ENCODE assay signal across 8 mouse cellular contexts in the genomic region with DNA sequence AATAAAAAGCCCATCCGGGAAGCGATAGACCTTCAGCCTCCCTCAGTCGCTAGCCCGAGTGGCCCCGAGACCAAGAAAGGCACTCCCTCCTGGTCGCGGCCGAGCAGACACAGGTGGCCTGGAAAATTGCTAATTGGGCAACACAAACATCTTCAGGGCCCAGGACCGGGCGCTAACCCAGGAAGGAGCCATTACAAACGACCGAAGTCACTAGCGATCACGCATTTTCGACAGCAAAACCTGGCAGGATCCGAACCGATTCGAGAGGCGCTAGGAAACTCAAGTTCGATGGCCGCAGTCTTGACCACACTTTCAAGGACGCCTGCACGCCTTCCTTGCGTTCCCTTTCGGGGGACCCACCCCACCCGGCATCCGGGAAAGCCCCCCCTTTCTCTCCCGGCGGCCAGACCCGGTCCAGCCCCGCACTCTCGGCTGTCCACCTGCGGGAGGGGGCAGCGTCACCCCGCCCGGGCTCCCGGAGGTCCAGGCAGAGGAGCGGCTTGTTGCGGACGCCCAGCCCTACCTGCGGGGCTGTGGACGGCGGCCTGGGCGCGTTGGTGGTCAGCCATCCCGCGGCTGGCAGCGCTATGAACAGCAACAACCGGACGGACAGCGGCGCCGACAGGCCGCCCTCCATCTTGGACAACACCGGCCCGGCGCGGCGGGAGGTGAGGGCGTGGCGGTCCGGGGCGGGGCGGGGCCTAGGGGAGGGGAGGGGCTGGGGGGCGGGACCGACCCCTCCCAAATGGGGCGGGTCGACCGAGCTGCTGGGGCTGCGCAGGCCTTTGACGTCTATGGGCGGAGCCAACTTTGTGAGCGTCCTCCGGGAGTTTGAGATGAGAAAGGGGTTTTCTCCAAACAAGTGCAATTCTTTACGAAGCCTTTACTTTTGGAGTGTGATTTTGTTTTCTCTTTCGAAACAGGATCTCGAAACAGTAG. TPM values are rescaled to one million over a fixed set of nuclear protein-coding genes. Genes with fewer than 3 reads are reported as not detected.
DNase-seq lines count a peak whose midpoint lies in the region; ATAC-seq and TF ChIP-seq lines count a peak whose summit lies in the region.

No protein-coding gene starts in this region.

- under 1% methylated on average over 65 of the region's 77 CpGs for WGBS in forebrain, postnatal 0 days
- under 1% methylated on average over 68 of the region's 77 CpGs for WGBS in lung, adult 2 months
- under 1% methylated on average over 60 of the region's 77 CpGs for WGBS in neural tube, embryonic 15.5 days

- no peak for TF ChIP-seq CTCF in MEL (IDR thresholded peaks at IDR 0.05 in 2 of 3, conservative IDR thresholded peaks at IDR 0.05 in 1 of 3; ENCODE audit: control insufficient read depth in 1 of 3, insufficient read depth in 1 of 3, low read depth in 2 of 3, low read length in 3 of 3, poor library complexity in 1 of 3, severe bottlenecking in 1 of 3)
- TF ChIP-seq CTCF in forebrain, postnatal 0 days (IDR thresholded peaks at IDR 0.05; ENCODE audit: low read depth), result no peak
- TF ChIP-seq CTCF in layer of hippocampus, adult 2 months (conservative IDR thresholded peaks at IDR 0.05), result no peak
- TF ChIP-seq CTCF in lung, adult 2 months (IDR thresholded peaks at IDR 0.05; ENCODE audit: insufficient read depth, low read length), result no peak

- no peaks in the 10 kb centered on the region for H3K27me3 ChIP-seq in MEL (ENCODE audit: control insufficient read depth in 1 of 2, insufficient read depth in 2 of 2, low read length in 2 of 2)
- no peaks in the 10 kb centered on the region for H3K27me3 ChIP-seq in forebrain, postnatal 0 days (ENCODE audit: insufficient read depth, low read length)
- H3K27me3 ChIP-seq in neural tube, embryonic 15.5 days (replicated peaks), result no peaks in the 10 kb centered on the region

- peaks cover 0 to 6% of the 10 kb centered on the region in 2 experiments; a peak in 1 of 4 replicates for H3K36me3 ChIP-seq in MEL (ENCODE audit: control insufficient read depth in 1 of 2, insufficient read depth in 2 of 2, low read length in 2 of 2)
- peaks cover 4% of the 10 kb centered on the region for H3K36me3 ChIP-seq in forebrain, postnatal 0 days (ENCODE audit: insufficient read depth)
- H3K36me3 ChIP-seq in neural tube, embryonic 15.5 days, result 0 out of 2 replicates have a peak, but pooled peaks cover 11% of the 10 kb centered on the region

- peaks cover 0 to 5% of the 10 kb centered on the region in 2 experiments; a peak in 3 of 4 replicates for H3K4me1 ChIP-seq in MEL (ENCODE audit: control insufficient read depth in 1 of 2, insufficient read depth in 2 of 2, low read length in 2 of 2)
- no peaks in the 10 kb centered on the region for H3K4me1 ChIP-seq in forebrain, postnatal 0 days (ENCODE audit: insufficient read depth)
- peaks cover 3% of the 10 kb centered on the region for H3K4me1 ChIP-seq in lung, adult 2 months (ENCODE audit: control insufficient read depth, insufficient read depth, low read length)
- peaks cover 31% of the 10 kb centered on the region for H3K4me1 ChIP-seq in neural tube, embryonic 15.5 days

- peak; percentile 96 for ATAC-seq in forebrain, postnatal 0 days
- peak; percentile 94 for ATAC-seq in neural tube, embryonic 15.5 days (ENCODE audit: low FRiP score)

- peak overlapping the region; percentile 92 to 98 for H3K4me3 ChIP-seq in MEL (ENCODE audit: control insufficient read depth in 1 of 2, insufficient read depth in 1 of 2, low read depth in 2 of 2, low read length in 2 of 2)
- H3K4me3 ChIP-seq in forebrain, postnatal 0 days (ENCODE audit: low read depth, low read length), result peak overlapping the region; percentile 97
- peak overlapping the region; percentile 98 for H3K4me3 ChIP-seq in layer of hippocampus, adult 2 months
- H3K4me3 ChIP-seq in lung, adult 2 months (replicated peaks; ENCODE audit: extremely low read depth, low read depth, low read length), result peak overlapping the region; percentile 85
- peak overlapping the region; percentile 78 for H3K4me3 ChIP-seq in neural tube, embryonic 15.5 days (replicated peaks)

- peak overlapping the region; percentile 65 for H3K27ac ChIP-seq in MEL (ENCODE audit: control insufficient read depth, low read depth, low read length)
- H3K27ac ChIP-seq in forebrain, postnatal 0 days (ENCODE audit: low read depth, low read length), result peak overlapping the region; percentile 73
- H3K27ac ChIP-seq in layer of hippocampus, adult 2 months, result peak overlapping the region; percentile 84
- peak overlapping the region; percentile 76 for H3K27ac ChIP-seq in neural tube, embryonic 15.5 days (replicated peaks)

- H3K4me2 ChIP-seq in forebrain, postnatal 0 days (ENCODE audit: low read depth), result peak overlapping the region; percentile 76
- peak overlapping the region; percentile 75 for H3K4me2 ChIP-seq in neural tube, embryonic 15.5 days

- H3K9me3 ChIP-seq in MEL (replicated peaks; ENCODE audit: insufficient read depth, low read length), result no peaks in the 10 kb centered on the region
- H3K9me3 ChIP-seq in forebrain, postnatal 0 days (ENCODE audit: low read length), result no peaks in the 10 kb centered on the region
- H3K9me3 ChIP-seq in neural tube, embryonic 15.5 days (replicated peaks), result no peaks in the 10 kb centered on the region

- no peak for TF ChIP-seq EP300 in MEL (IDR thresholded peaks at IDR 0.05; ENCODE audit: low read depth in 1 of 2, low read length in 2 of 2)

- peak overlapping the region; percentile 86 for H3K9ac ChIP-seq in MEL (ENCODE audit: control insufficient read depth, low read depth, low read length, poor library complexity, severe bottlenecking)
- peak overlapping the region; percentile 88 for H3K9ac ChIP-seq in forebrain, postnatal 0 days
- H3K9ac ChIP-seq in neural tube, embryonic 15.5 days (replicated peaks), result peak overlapping the region; percentile 73

- H3K79me2 ChIP-seq in MEL (ENCODE audit: control insufficient read depth, insufficient read depth, low read length, poor library complexity), result peaks cover 5% of the 10 kb centered on the region; the same call in 1 of the 2 replicates

- peak; percentile 76 to 80 for TF ChIP-seq POLR2A in MEL (IDR thresholded peaks at IDR 0.05; ENCODE audit: control insufficient read depth in 1 of 2, insufficient read depth in 1 of 2, low read depth in 1 of 2, low read length in 2 of 2, poor library complexity in 1 of 2)
- peak; percentile 60; the same call in 1 of the 2 replicates for TF ChIP-seq POLR2A in lung, adult 2 months (IDR thresholded peaks at IDR 0.05; ENCODE audit: borderline replicate concordance, extremely low read depth, low read depth, low read length)

- DNase-seq in MEL (ENCODE audit: low read depth, low spot score), result peak; percentile 91
- peak; percentile 90 to 91 for DNase-seq in cerebellum, adult 18-20 months
- DNase-seq in forebrain, postnatal 0 days, result peak; percentile 89
- peak; percentile 90 for DNase-seq in heart, postnatal 4 days
- peak; percentile 81 to 86 for DNase-seq in layer of hippocampus, adult 2 months (ENCODE audit: low spot score in 2 of 2)
- peak; percentile 85 for DNase-seq in lung, adult 2 months
- peak; percentile 94 for DNase-seq in testis, postnatal 10 days (ENCODE audit: low spot score)

- TF ChIP-seq RAD21 in MEL (IDR thresholded peaks at IDR 0.05; ENCODE audit: low read depth, low read length), result no peak

TF ChIP-seq in MEL, 35 proteins besides CTCF, POLR2A, EP300 and RAD21 (continues in another document):
- TF ChIP-seq KAT2A (conservative IDR thresholded peaks at IDR 0.05; ENCODE audit: low read depth, low read length) (no peak), MXI1 (IDR thresholded peaks at IDR 0.05; ENCODE audit: low read depth, low read length) (no peak; the same call in 1 of the 2 replicates)

RNA-seq across cellular contexts. Expression of a gene that starts 12.1 kb away (rescaled TPM):
- 9.2 and 9.7 TPM in 2 replicates for total RNA-seq in MEL (2012; rRNA removed)
- 10 to 100 TPM in 1 of 2 experiments, not detected in 1; 13.8 TPM for polyA plus RNA-seq in MEL (2012; ENCODE audit: insufficient read depth in 1 of 2, insufficient read length in 2 of 2, low read depth in 1 of 2, low replicate concordance in 2 of 2, missing spikeins in 1 of 2)
- 31.0 and 51.0 TPM in 2 replicates for total RNA-seq in forebrain, postnatal 0 days (2014; rRNA removed)
- 61.2 and 65.6 TPM in 2 replicates for polyA plus RNA-seq in forebrain, postnatal 0 days (2015; fragmentation: Nextera tagmentation; extraction: Ambion mirVana)
- 10 to 100 TPM; 56.9 to 65.3 TPM for total RNA-seq in heart, postnatal 4 days (2021)
- 10 to 100 TPM; 21.4 to 22.1 TPM for total RNA-seq in layer of hippocampus, adult 2 months (2021)
- 34.4 and 36.7 TPM in 2 replicates for polyA plus RNA-seq in lung, adult 2 months (2012; rRNA removed)
- polyA plus RNA-seq in neural tube, embryonic 15.5 days (2015; fragmentation: Nextera tagmentation; extraction: Ambion mirVana), result 54.0 and 58.5 TPM in 2 replicates

RNA-seq across cellular contexts. Expression of a gene that starts 12.2 kb away (rescaled TPM):
- 30.1 and 34.7 TPM in 2 replicates for total RNA-seq in MEL (2012; rRNA removed)
- 10 to 100 TPM; 30.5 to 86.3 TPM for polyA plus RNA-seq in MEL (2012; ENCODE audit: insufficient read depth in 1 of 2, insufficient read length in 2 of 2, low read depth in 1 of 2, low replicate concordance in 2 of 2, missing spikeins in 1 of 2)
- total RNA-seq in forebrain, postnatal 0 days (2014; rRNA removed), result 37.5 and 49.6 TPM in 2 replicates
- 44.4 and 50.2 TPM in 2 replicates for polyA plus RNA-seq in forebrain, postnatal 0 days (2015; fragmentation: Nextera tagmentation; extraction: Ambion mirVana)
- 10 to 100 TPM; 19.0 to 20.8 TPM for total RNA-seq in heart, postnatal 4 days (2021)
- 10 to 100 TPM; 36.3 to 38.3 TPM for total RNA-seq in layer of hippocampus, adult 2 months (2021)
- 5.3 and 7.6 TPM in 2 replicates for polyA plus RNA-seq in lung, adult 2 months (2012; rRNA removed)
- 42.1 and 43.0 TPM in 2 replicates for polyA plus RNA-seq in neural tube, embryonic 15.5 days (2015; fragmentation: Nextera tagmentation; extraction: Ambion mirVana)

RNA-seq across cellular contexts. Expression of a gene that starts 51.8 kb away (rescaled TPM):
- total RNA-seq in MEL (2012; rRNA removed), result not detected in 2 replicates
- not detected for polyA plus RNA-seq in MEL (2012; ENCODE audit: insufficient read depth in 1 of 2, insufficient read length in 2 of 2, low read depth in 1 of 2, low replicate concordance in 2 of 2, missing spikeins in 1 of 2)
- 0.08 and 0.24 TPM in 2 replicates for total RNA-seq in forebrain, postnatal 0 days (2014; rRNA removed)
- polyA plus RNA-seq in forebrain, postnatal 0 days (2015; fragmentation: Nextera tagmentation; extraction: Ambion mirVana), result 0.09 and 0.21 TPM in 2 replicates
- total RNA-seq in heart, postnatal 4 days (2021), result under 1 TPM; 0.20 to 0.26 TPM
- under 1 TPM in 1 of 2 experiments, not detected in 1; 0.10 TPM for total RNA-seq in layer of hippocampus, adult 2 months (2021)
- polyA plus RNA-seq in lung, adult 2 months (2012; rRNA removed), result 1.8 and 2.3 TPM in 2 replicates
- polyA plus RNA-seq in neural tube, embryonic 15.5 days (2015; fragmentation: Nextera tagmentation; extraction: Ambion mirVana), result 0.19 and 0.34 TPM in 2 replicates

RNA-seq across cellular contexts. Expression of a gene that starts 54.7 kb away (rescaled TPM):
- 46.0 and 47.5 TPM in 2 replicates for total RNA-seq in MEL (2012; rRNA removed)
- 100 to 1,000 TPM in 1 of 2 experiments, 10 to 100 TPM in 1; 43.3 to 222 TPM for polyA plus RNA-seq in MEL (2012; ENCODE audit: insufficient read depth in 1 of 2, insufficient read length in 2 of 2, low read depth in 1 of 2, low replicate concordance in 2 of 2, missing spikeins in 1 of 2)
- total RNA-seq in forebrain, postnatal 0 days (2014; rRNA removed), result 17.8 and 18.7 TPM in 2 replicates
- 18.8 and 20.3 TPM in 2 replicates for polyA plus RNA-seq in forebrain, postnatal 0 days (2015; fragmentation: Nextera tagmentation; extraction: Ambion mirVana)
- total RNA-seq in heart, postnatal 4 days (2021), result 10 to 100 TPM; 16.3 to 17.1 TPM
- total RNA-seq in layer of hippocampus, adult 2 months (2021), result 10 to 100 TPM; 16.6 to 18.3 TPM
- 2.0 and 4.6 TPM in 2 replicates for polyA plus RNA-seq in lung, adult 2 months (2012; rRNA removed)
- 25.6 and 32.1 TPM in 2 replicates for polyA plus RNA-seq in neural tube, embryonic 15.5 days (2015; fragmentation: Nextera tagmentation; extraction: Ambion mirVana)

Comparison
In these comparisons a context has a peak if more than half of its experiments do, and no peak if none do; other contexts are left out.
1. Peak in every context shown above with its lines: DNase-seq, ATAC-seq, H3K4me3 ChIP-seq and H3K27ac ChIP-seq.